Mouse (Mus musculus): ENCODE measurements around the gene Ahdc1.

- no peak for TF ChIP-seq CTCF (IDR thresholded peaks at IDR 0.05 in 2 of 3, conservative IDR thresholded peaks at IDR 0.05 in 1 of 3; ENCODE audit: control insufficient read depth in 1 of 3, insufficient read depth in 1 of 3, low read depth in 2 of 3, low read length in 3 of 3, poor library complexity in 1 of 3, severe bottlenecking in 1 of 3)
- no peak for TF ChIP-seq BHLHE40 (IDR thresholded peaks at IDR 0.05; ENCODE audit: borderline replicate concordance, low read depth, low read length)
- no peak for TF ChIP-seq TAL1 (IDR thresholded peaks at IDR 0.05; ENCODE audit: low read length)
- no peak for TF ChIP-seq ETS1 (IDR thresholded peaks at IDR 0.05; ENCODE audit: low read depth, low read length)
- no peak for TF ChIP-seq POLR2A (IDR thresholded peaks at IDR 0.05; ENCODE audit: control insufficient read depth in 1 of 2, insufficient read depth in 1 of 2, low read depth in 1 of 2, low read length in 2 of 2, poor library complexity in 1 of 2)
- no peak for TF ChIP-seq CHD1 (IDR thresholded peaks at IDR 0.05; ENCODE audit: low read depth, low read length)
Measured at GRCm38 (mm10) chr4:132993553-132993952, 17.5 kb upstream of the Ahdc1 start.

Measured in MEL (cell line).